Mouse (Mus musculus) erythroblast, embryonic 14.5 days (primary cell): ENCODE measurements around the gene Fbxl16.

Experiments used
- GATA1 ChIP-seq: IDR thresholded peaks from 2 replicates; pipeline ENCODE4 v1.6.1; 2012; ENCODE audit warnings: low read length, inconsistent platforms, mixed read lengths
- TAL1 ChIP-seq: IDR thresholded peaks from 3 replicates; pipeline ENCODE4 v1.6.1; 2012; ENCODE audit warnings: low read length, inconsistent platforms, mixed read lengths

- TF ChIP-seq TAL1 = no peak
- TF ChIP-seq GATA1 = no peak
Observed at GRCm38 (mm10) chr17:25794998-25795397, 13.9 kb upstream of the Fbxl16 start.
